Mouse (Mus musculus) cerebellum, adult 9-11 months (tissue): Measurements from ENCODE around the gene Mctp2.

Experiments used
- DNase-seq: peaks from one replicate; pipeline ENCODE4 v3.0.0; 2022

The Mctp2 gene

GRCm38 (mm10) chr7:72306382-72306841 is at the start of gene Mctp2:
TSS of gene Mctp2 (minus strand) at chr7:72306608.
- DNase-seq: no peak

GRCm38 (mm10) chr7:72345901-72346300 is 39.5 kb upstream of the Mctp2 start:
- no peak for DNase-seq

- DNase-seq: no peak
Measured at GRCm38 (mm10) chr7:72343751-72344150, 37.3 kb upstream of the Mctp2 start.

DNA sequence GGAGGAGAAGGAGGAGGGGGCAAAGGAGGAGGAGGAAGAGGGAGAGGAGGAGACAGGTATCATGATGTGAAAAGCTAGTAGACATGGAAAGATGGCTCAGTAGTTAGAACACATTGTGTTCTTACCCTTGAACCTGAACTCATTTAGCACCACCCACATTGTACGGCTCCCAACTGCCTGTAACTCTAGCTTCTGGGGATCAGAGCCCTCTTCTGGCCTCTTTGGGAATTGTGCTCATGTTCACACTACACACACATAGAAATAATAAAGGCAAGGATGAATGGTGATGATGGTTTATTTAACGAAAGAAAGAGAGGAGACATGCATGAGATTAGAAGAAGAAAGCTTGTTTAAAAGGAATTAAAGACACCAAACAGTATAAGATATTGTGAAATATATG is 36.4 kb upstream of the Mctp2 start:
- DNase-seq: no peak

DNA sequence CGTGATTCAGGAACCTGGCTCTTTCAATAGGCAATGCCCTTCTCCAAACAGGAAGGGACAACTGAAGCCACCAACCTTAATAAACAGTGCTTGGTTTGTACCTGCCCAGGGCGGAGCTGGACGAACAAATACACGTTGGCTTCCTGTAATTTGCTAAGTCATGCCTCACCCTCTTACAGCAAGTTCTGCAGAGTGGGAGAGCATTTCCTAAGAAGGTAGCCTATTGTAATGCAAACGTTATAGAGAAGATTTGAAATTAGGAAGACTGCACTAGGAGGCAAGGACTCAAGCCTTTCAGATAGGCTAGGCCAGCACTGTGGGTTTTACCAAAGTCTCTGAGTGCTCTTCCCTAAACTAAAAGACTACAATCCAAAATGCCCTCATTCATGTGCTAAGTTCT is 19.6 kb upstream of the Mctp2 start:
- no peak for DNase-seq

DNA sequence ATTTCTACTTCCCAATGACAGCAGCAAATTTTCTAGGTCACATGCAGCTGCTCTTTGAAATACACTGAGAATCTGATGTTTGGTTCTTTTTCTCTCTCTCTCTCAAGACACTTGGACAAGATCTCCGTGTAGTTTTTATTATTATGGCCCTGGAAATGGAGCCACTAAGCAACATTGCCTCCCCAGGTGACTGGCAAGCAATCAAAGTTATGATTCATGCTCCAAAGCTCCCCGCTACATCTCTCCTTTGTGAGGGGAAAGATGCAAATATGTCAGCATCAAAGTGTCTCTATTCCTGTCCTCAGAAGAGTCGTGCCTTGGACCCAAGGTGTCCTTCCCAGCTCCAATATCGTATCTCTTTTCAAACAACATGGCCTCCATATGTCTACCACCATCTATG is 14.5 kb upstream of the Mctp2 start:
- DNase-seq: no peak

DNA sequence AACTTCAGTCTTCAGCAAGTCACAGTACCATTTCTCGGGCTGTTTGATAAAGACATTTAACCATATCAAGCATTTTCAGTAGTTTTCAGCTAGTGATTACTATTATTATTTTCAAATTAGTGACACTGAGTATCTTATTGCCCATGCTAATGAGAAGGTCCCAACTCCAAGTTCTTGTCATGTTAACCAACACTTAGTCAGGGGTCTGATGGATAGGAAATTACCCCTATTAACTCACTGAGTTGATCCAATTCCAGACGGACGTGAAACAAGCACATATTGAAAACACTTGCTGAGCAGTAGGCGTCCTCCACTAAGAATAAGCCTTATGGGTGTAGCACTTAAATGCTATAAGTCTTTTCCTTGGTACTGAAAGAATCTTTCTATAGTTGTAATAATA is 14.0 kb upstream of the Mctp2 start:
- no peak for DNase-seq

DNA sequence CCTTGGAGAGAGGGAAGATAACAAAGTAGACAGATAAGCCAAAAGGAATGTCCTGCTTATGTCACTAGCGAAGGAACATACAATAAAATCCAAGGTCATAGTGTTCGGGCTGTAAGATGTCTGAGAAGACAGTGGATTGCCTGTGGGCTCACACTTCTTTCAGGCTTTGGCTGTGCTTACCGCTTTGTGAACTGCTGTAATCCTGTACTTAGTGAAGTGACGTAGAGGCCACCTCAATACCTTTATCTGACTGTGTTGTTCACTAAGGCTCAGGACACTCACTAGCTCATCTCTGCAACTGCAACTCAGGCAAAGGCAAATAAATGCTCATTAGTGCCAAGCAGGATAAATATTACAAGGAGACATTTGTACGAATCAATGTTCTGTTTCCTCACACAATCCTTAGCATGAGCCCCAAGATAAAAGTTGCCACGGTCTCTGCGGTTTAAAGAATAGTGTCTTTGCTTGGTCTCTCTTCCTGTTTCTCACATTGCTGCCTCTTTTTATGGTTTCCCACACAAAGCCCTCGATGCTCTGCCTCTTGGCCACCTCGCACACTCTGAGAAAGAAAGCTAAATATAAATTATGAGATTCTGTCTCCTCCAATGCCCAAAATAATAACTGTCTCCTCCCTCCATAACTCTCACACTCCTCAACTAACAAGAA is 8.1 kb upstream of the Mctp2 start:
- DNase-seq: no peak

DNA sequence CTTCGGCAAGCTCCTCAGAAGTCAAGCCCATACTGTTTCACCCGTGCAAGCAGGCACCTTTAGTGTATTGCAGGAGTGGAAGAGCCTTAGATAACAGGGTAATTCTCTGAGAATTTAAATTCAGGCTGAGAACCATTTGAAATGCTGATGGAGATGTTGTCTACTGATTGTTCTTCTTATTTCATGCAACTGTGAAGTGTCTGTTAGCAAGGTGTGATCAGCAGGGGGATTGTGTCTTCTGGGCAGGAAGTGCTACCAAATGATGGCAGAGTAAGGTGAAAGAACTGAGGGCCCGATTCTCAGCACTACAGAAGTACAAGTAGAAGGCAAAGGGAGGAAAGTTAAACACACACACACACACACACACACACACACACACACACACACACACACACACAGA is 7.5 kb upstream of the Mctp2 start:
- no peak for DNase-seq

- DNase-seq: no peak
Measured at GRCm38 (mm10) chr7:72311582-72311981, 5.2 kb upstream of the Mctp2 start.

DNA sequence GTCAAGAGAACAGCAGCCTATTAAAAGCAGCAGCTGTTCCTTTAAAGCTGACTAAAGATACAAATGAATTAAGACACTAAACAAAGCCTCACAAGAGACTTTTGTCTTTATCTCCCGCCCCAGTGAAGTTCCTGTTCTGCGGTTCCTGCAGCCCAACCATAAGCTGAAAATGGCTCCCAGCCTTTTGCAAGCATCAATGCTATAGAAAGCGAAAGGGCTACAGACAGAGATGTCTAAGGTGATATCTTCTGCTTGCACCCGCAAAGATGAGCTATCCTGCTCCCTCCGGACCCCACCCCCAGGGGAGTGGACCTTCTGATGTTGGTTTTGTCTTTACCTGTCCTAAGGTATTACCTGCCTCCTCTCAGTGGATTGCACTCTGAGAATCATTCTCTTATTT is 1.7 kb upstream of the Mctp2 start:
- DNase-seq: no peak

DNA sequence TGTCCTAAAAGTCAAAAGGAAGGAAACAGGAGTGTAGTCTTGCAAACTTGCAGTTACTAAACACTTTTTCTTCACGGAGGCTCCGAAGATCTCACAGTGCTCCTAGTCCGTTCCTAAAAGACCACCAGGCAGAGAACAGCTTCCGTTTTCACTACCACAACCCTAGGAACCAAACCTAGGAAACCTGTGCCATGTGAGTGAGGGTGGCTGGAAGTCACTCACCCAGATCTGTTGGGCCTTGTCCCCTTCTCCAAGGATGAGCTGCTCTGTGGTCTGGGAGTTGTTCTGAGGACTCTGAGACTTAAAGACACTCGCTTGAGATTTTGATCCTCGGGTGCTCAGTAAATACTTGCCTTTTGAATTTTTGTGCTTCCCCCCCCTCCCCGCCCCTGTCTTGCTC is 439 bp upstream of the Mctp2 start:
- DNase-seq: no peak

GRCm38 (mm10) chr7:72305971-72306370 is 437 bp downstream of the Mctp2 start:
- no peak for DNase-seq

DNA sequence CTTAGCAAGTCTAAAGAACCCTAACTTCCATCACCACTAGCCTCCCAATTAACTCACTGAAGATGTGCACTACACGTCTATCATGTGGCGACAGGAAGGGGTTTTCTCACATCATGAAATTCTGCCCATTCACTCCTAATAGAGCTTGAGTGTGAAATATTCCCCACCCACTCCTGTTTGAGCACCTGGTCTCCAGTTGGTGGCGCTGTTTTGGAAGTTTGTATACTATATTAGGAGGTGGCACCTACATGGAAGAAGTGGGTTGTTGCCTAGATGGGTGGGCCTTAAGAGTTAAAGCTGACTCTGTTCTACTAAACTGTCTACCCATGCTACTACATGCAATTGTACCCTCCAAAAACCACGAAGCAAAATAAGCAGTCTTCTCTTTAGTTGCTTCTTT is 4.7 kb downstream of the Mctp2 start:
- DNase-seq: no peak

GRCm38 (mm10) chr7:72299726-72300125 is 6.7 kb downstream of the Mctp2 start:
- DNase-seq: no peak

DNA sequence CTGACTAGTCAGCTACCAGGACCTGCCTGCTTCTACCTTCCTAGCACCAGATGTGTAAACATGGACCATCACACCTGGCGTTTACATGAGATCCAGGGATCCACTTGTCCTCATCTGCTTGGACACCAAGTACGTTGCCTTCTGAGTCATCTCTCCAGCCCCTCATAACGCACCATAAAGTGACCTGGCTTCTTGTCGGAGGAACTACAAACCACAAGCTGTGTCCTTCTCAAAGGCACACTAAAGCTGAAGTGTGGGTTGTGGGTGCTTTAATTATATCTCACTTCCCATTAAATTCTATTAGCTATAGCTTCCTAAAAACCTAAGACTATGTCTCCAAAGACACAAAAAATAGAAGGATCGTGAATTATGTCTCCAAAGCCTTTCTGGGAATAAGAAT is 9.4 kb downstream of the Mctp2 start:
- no peak for DNase-seq

DNA sequence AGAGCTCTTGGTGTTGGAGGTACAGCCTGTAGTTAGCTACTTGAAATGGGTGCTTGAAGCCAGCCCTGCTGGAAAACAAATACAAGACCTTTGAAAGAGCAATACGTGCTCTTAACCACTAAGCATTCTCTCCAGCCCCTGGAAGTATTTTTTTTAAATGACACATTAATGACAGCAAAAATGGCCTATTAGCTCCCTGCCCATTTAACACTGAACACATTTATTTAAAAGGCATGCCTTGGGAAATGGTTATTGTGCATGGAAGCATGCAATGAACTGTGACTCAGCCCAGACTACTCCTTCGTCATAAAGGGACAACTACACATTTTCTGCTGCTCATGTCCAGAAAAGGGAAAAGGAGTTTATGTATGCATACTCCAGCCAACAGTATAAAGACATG is 10.2 kb downstream of the Mctp2 start:
- no peak for DNase-seq

GRCm38 (mm10) chr7:72294886-72295285 is 11.5 kb downstream of the Mctp2 start:
- DNase-seq: no peak

DNA sequence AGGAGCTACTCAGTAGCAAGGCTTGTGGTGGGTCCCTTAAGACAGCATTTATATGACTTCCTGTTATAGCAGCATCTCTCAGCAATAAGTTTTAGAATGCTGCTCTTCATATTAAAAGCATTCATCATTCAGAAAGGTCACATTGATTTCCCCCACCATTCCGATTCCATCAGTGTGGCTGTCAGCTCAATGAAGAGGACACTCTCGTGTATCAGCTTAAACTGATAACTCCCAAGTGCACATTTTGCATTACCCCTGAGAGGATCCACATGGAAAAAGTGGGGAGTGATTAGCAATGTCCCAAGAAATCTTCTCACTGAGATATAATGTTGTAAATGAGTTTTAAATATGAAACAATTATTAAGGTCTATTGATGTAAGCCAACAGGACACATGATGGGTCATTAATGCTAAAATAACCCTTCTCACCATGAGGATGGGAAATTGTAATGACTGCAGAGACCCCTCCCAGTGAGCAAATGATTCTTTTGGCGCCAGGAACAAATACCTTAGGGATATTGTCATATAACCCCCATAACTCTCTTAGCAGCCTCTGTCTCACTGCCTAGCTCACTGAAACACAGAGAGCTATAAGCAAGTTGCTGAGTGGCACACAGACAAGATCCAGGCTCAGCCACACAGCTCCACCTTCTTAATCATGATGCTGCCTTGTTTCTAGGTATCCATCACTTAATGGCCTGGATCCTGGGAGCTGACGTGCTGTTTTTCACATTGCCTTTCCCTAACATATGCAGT is 12.4 kb downstream of the Mctp2 start:
- DNase-seq: no peak

- DNase-seq: no peak
Measured at GRCm38 (mm10) chr7:72292232-72292913, 14.0 kb downstream of the Mctp2 start.

- no peak for DNase-seq
Measured at GRCm38 (mm10) chr7:72280721-72281120, 25.7 kb downstream of the Mctp2 start.

GRCm38 (mm10) chr7:72278412-72278811 is 28.0 kb downstream of the Mctp2 start:
- no peak for DNase-seq

DNA sequence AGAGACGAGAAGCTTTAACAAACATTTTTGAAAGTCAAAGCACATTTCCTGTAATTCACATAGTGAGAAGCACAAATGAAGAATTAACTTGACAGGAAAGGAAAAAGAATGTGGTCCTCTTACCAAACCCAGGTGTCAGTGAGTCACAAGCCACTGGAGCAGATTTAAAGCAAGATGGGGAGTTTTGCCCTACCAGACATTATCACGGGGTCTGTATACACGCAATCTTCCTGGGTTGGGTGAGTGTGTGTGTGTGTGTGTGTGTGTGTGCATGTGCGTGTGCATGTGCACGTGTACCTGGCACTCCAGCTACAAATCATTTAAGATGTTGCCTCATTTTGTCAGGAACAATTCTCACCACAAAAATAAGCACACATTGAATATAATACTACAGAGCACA is 30.9 kb downstream of the Mctp2 start:
- DNase-seq: no peak

- DNase-seq: no peak
Measured at GRCm38 (mm10) chr7:72271546-72271945, 34.9 kb downstream of the Mctp2 start.
